Mouse (Mus musculus): ENCODE results near the gene Mlst8. TPM values are rescaled to one million over a fixed set of nuclear protein-coding genes. Genes with fewer than 3 reads are reported as not detected.

The Mlst8 gene
- polyA plus RNA-seq, 1 experiment from 2014 or later: 35.5 TPM

DNA sequence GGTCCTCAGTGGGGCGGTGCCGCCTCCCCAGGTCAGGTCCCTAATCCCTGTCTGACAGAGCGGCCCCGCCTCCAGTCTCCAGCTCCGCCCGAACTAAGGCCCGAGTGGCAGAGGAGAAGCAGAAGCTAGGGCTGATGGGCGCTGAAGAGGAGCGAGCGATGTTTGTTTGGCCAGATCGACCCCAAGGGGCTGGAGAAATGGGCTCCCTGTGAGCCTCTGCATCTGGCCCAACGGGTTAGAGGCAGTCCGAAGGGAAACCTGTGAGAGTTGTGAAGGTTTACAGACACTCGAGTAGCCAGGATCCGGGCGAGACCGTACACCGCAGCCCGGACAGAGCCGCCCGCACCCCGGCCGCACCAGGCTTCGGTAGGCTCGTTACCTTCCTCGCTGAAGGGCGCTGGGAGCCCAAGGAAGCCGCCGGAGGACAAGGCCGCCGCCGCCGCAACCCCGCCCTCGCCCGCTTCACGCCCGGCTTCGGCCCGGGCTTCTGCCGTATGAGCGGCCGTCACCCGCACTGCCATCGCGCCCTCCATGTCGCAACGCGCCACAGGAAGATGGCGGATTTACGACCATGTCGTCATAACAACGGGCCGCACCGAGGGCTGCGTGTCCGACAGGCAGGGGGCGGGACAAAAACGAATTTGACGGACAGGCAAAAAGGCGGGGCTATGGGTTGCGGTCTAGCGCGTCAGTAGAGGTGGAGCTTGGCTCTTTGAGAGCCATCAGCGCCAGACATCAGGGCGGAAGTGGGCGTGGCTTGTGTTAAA, 23.9 kb downstream of the Mlst8 start:
- peaks cover 33% of the 10 kb centered on the region for H3K4me1 ChIP-seq (replicated peaks)
- H3K27ac ChIP-seq: peak overlapping the region; percentile 94
- peaks cover 18% of the 10 kb centered on the region for H3K36me3 ChIP-seq
- H3K9ac ChIP-seq: peak overlapping the region; percentile 85
- peak; percentile 96 for ATAC-seq (ENCODE audit: low FRiP score)
- H3K4me3 ChIP-seq: peak overlapping the region; percentile 75
- under 1% methylated on average over 66 of the region's 67 CpGs for WGBS
- H3K27me3 ChIP-seq: no peaks in the 10 kb centered on the region
- H3K9me3 ChIP-seq: no peaks in the 10 kb centered on the region
- H3K4me2 ChIP-seq: peak overlapping the region; percentile 79

DNA sequence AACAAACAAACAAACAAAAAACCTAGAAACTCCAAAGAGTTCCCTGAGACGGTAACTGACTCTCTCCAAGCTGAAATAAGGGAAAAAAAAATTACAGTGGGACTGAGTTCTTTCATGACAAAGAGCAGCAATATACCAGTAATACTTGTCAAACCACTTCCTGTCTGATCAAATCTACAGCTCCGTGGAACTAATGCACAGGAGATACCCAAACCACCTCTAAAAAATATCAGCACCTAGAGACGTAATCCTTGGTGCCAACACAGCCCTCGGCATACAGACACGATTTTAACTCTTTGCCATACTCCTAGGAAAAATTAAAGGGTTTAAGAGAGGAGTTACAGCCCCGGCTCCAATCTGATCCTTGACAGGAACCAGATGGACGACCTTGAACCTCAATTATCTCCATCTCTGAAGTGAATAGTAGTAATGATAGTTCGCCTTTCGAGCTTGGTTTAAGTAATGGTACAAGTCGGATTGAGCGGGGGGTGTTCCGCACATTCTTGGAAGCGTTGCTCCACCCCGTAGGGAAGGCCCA, 24.6 kb downstream of the Mlst8 start:
- peaks cover 24% of the 10 kb centered on the region for H3K36me3 ChIP-seq
- H3K9ac ChIP-seq: peak overlapping the region; percentile 85
- peak overlapping the region; percentile 75 for H3K4me3 ChIP-seq
- ATAC-seq (ENCODE audit: low FRiP score): no peak
- no peaks in the 10 kb centered on the region for H3K9me3 ChIP-seq
- H3K27ac ChIP-seq: peak overlapping the region; percentile 94
- peak overlapping the region; percentile 79 for H3K4me2 ChIP-seq
- H3K4me1 ChIP-seq (replicated peaks): peaks cover 33% of the 10 kb centered on the region
- no peaks in the 10 kb centered on the region for H3K27me3 ChIP-seq
- 9% methylated on average over 14 of the region's 14 CpGs for WGBS

DNA sequence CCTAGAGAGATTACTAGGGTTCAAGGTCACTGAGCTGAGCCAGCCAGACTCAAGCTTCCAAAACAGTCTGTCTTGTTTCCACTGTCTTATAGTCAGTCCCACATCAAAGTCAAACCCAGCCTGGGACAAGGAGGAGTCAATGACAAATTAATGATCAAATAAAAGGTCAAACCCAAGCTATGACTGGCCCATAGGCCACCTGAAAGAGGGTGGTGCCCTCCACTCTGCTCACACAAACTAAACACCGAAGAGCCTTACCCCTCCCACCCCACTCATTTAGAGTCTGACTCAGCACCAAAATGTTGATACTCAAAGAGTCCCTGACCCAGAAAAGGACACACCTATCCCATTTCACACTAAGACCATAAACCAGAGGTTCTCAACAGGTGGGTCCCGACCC, 25.5 kb downstream of the Mlst8 start:
- no peak overlapping the region for H3K27ac ChIP-seq
- H3K4me2 ChIP-seq: peak overlapping the region; percentile 79
- H3K9ac ChIP-seq: no peak overlapping the region
- no peak overlapping the region for H3K4me3 ChIP-seq
- WGBS: 91% methylated on average over 2 of the region's 2 CpGs
- peaks cover 33% of the 10 kb centered on the region for H3K36me3 ChIP-seq
- no peaks in the 10 kb centered on the region for H3K27me3 ChIP-seq
- H3K4me1 ChIP-seq (replicated peaks): peaks cover 33% of the 10 kb centered on the region
- ATAC-seq (ENCODE audit: low FRiP score): no peak
- no peaks in the 10 kb centered on the region for H3K9me3 ChIP-seq

DNA sequence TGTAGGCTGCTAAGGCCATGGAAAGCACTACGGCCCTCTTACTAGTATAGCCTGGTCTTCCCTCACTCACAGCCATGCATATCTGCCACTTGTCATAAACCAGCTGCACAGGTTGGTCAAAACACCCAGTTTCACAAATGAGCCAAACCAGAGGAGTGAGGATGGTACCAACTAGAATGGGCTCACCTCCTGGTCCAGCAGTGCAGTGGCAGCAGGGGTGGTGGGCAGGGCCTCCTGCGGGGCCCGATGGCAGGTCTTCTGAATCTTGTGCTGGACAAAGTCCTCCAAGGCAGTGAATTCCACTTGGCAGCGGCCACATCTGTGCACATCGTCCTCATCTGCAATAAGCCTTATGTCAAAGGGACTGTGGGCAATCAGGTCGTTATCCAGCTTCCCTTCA, 27.7 kb downstream of the Mlst8 start:
- H3K27me3 ChIP-seq: no peaks in the 10 kb centered on the region
- H3K27ac ChIP-seq: no peak overlapping the region

DNA sequence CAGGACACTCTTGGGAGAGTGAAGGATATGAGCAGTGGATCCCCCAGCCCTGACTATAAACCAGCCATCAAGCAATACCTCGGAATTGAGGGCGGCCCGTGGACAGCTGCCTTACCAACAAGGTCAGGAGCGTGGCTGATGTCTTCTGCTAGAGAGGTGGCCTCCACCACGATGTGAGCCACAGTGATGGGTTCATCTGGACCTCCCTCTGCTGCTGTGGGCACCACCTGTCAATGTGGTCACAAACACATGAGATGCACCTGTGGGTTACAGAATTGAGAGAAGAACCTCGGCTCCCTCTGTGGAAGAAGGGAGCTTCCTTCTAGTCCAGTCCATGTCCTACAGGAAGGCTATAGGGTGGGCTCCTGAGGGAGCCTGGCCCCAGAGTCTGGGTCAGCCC, 29.4 kb downstream of the Mlst8 start:
- no peak for ATAC-seq (ENCODE audit: low FRiP score)
- H3K4me1 ChIP-seq (replicated peaks): peaks cover 29% of the 10 kb centered on the region
- no peak overlapping the region for H3K9ac ChIP-seq
- no peaks in the 10 kb centered on the region for H3K27me3 ChIP-seq
- 95% methylated on average over 6 of the region's 6 CpGs for WGBS
- H3K4me3 ChIP-seq: no peak overlapping the region
- H3K9me3 ChIP-seq: no peaks in the 10 kb centered on the region
- H3K4me2 ChIP-seq: no peak overlapping the region
- H3K27ac ChIP-seq: no peak overlapping the region
- peaks cover 72% of the 10 kb centered on the region for H3K36me3 ChIP-seq

More for the DNA sequence above, 27.7 kb downstream of the Mlst8 start:
- Histone ChIP-seq H3K9ac (no peak overlapping the region), H3K4me2 (no peak overlapping the region), H3K4me1 (replicated peaks) (peaks cover 33% of the 10 kb centered on the region), H3K36me3 (peaks cover 55% of the 10 kb centered on the region), H3K4me3 (no peak overlapping the region), H3K9me3 (no peaks in the 10 kb centered on the region)
- ATAC-seq (ENCODE audit: low FRiP score): no peak
- 97% methylated on average over 6 of the region's 6 CpGs for WGBS

DNA sequence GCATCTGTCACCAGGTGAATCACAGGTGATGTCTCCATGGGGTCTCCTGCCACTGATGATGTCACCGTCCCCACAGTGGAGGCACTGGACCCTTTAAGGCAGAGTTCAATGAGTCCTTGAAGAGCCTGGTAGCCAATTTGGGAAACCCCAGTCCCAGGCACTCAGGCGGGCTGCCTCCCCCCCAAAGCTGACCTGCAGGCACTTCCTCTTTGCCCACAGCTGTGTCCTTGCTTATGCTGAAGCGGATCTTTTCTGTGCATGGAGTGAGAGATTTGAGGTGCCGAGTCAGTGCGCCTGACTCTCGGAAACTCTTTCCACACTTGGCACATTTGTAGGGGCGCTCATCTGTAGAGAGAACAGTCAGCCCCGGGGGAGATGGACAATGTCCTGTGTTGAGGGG, 32.3 kb downstream of the Mlst8 start:
- WGBS: 97% methylated on average over 8 of the region's 8 CpGs
- H3K36me3 ChIP-seq: peaks cover 98% of the 10 kb centered on the region
- no peaks in the 10 kb centered on the region for H3K9me3 ChIP-seq
- H3K9ac ChIP-seq: no peak overlapping the region
- no peak overlapping the region for H3K4me2 ChIP-seq
- no peaks in the 10 kb centered on the region for H3K27me3 ChIP-seq
- no peak overlapping the region for H3K4me3 ChIP-seq
- H3K27ac ChIP-seq: no peak overlapping the region
- no peak for ATAC-seq (ENCODE audit: low FRiP score)
- H3K4me1 ChIP-seq (replicated peaks): no peaks in the 10 kb centered on the region; the same call in 1 of the 2 replicates

DNA sequence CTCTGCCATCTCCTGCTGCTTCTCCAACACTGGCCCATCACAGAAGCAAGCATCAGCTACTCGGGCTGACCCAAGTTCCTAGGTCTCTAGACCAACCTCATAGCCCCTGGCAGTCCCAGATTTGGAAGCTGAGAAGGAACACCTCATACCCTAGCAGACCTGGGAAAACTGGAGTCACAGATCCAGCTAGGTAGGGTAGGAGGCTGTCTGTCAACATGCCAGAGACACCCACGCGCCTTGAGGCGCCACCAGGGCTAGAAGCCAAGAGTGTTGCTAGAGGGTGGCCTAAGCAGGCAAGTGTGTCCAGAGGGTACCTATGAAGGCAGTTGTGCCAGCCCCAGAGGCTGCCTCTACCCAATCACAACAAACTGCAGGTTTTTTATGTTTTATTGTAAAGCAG, 35.5 kb downstream of the Mlst8 start:
- Histone ChIP-seq H3K9ac (no peak overlapping the region), H3K27me3 (no peaks in the 10 kb centered on the region), H3K4me1 (replicated peaks) (no peaks in the 10 kb centered on the region), H3K36me3 (peaks cover 98% of the 10 kb centered on the region), H3K27ac (no peak overlapping the region), H3K4me2 (no peak overlapping the region), H3K9me3 (no peaks in the 10 kb centered on the region), H3K4me3 (no peak overlapping the region)
- 89% methylated on average over 4 of the region's 4 CpGs for WGBS
- ATAC-seq (ENCODE audit: low FRiP score): no peak

DNA sequence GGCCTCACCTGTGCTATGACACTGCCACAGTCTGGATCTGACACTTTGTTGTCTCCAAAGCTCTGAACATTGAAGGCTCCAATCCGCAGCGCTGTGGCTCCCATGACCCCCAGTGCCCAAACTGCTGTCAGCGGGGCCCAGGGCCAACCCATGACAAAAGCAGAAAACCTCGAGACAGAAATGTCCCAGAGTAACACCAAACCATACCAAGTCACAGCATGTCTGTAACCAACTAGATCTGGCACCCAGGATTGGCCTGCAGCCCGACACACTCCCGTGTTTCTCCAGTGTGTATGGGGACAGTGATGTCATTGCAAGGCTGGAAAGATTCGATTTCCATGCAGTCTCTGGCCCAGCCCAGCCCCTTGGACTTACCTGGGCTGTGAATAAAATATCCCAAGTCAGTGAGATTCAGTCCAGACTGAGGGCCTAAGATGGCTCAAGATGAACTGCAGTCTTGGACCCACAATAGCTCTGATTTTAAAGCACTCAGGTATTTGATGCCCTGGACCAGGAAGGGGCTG, 36.2 kb downstream of the Mlst8 start, which contains the start of gene Dnase1l2:
Gene Dnase1l2, minus strand, starts transcription at position 474 of the 524 bp plus-strand sequence.
- Histone ChIP-seq H3K4me2 (no peak within 1 kb of the TSS), H3K27me3 (no peaks in the 10 kb centered on the region), H3K9me3 (no peaks in the 10 kb centered on the region), H3K4me3 (no peak within 1 kb of the TSS), H3K4me1 (replicated peaks) (no peaks in the 10 kb centered on the region), H3K9ac (no peak within 1 kb of the TSS), H3K36me3 (peaks cover 96% of the 10 kb centered on the region), H3K27ac (no peak within 1 kb of the TSS)
- 82% methylated on average over 7 of the region's 7 CpGs for WGBS
- ATAC-seq (ENCODE audit: low FRiP score): no peak

DNA sequence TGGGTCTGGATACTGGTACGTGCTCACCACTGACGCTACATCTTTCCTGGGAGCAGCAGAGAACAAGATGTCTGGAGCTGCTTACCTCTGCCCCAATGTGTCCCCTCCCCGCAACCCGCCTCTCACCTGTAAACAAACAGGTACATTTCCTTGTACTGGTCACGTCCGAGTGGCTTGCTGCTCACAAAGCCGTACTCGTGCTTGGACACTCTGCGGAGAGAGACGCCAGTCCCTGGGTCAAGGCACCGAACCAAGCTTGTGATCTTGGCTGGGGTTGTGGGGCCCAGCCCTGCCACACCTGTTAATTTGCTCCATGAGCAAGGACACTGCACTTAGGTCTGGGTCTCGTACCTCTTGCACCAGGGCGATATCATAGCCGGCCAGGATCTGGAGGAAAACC, 36.8 kb downstream of the Mlst8 start:
- Histone ChIP-seq H3K27me3 (no peaks in the 10 kb centered on the region), H3K36me3 (peaks cover 95% of the 10 kb centered on the region), H3K4me1 (replicated peaks) (no peaks in the 10 kb centered on the region), H3K27ac (no peak overlapping the region), H3K4me3 (no peak overlapping the region), H3K9me3 (no peaks in the 10 kb centered on the region), H3K4me2 (no peak overlapping the region), H3K9ac (no peak overlapping the region)
- no peak for ATAC-seq (ENCODE audit: low FRiP score)
- 92% methylated on average over 14 of the region's 14 CpGs for WGBS

DNA sequence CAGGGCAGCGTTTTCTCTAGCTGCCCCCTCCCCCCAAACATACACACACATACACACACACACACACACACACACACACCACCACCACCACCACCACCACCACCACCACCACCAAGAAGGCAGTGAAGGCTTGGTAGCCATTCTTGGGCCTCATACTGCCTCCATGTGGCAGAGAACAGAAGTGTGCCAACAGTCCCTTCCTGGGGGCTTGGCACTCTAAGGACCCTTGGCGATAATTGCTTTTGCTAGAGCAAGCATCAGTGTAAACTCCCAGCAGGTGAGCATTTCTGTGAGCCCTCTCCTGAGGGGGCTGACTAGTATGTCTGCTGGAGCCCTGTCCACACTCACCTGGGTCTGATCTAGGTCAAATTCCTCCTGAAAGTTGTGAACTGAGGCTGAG, 37.7 kb downstream of the Mlst8 start:
- no peak overlapping the region for H3K4me2 ChIP-seq
- no peak overlapping the region for H3K9ac ChIP-seq
- H3K27me3 ChIP-seq: no peaks in the 10 kb centered on the region
- no peak overlapping the region for H3K27ac ChIP-seq
- no peaks in the 10 kb centered on the region for H3K4me1 ChIP-seq (replicated peaks)
- no peak overlapping the region for H3K4me3 ChIP-seq
- ATAC-seq (ENCODE audit: low FRiP score): no peak
- WGBS: 60% methylated on average over 2 of the region's 2 CpGs
- H3K36me3 ChIP-seq: peaks cover 89% of the 10 kb centered on the region
- no peaks in the 10 kb centered on the region for H3K9me3 ChIP-seq

DNA sequence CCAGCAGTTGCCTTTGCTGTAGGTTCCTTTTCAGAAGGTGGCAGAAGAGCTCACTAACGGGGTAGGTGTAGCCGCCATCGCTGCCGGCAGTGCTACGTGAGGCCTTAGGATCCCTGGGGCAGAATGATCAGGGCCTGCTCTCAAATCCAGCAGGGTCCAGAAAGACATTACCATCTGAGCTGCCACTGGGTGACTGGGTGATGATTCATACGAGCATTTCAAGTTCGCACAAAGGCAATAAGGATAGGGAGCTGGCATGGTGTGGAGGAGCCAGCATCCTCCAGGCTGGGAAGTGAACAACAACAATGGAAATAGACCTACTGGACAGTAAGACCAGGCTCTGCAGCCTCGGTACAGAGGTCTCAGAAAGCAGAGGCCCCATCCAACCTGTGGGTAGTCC, 38.5 kb downstream of the Mlst8 start:
- ATAC-seq (ENCODE audit: low FRiP score): no peak
- H3K4me3 ChIP-seq: no peak overlapping the region
- no peak overlapping the region for H3K27ac ChIP-seq
- no peaks in the 10 kb centered on the region for H3K4me1 ChIP-seq (replicated peaks)
- H3K4me2 ChIP-seq: no peak overlapping the region
- WGBS: 93% methylated on average over 8 of the region's 8 CpGs
- no peaks in the 10 kb centered on the region for H3K9me3 ChIP-seq
- H3K36me3 ChIP-seq: peaks cover 84% of the 10 kb centered on the region
- no peaks in the 10 kb centered on the region for H3K27me3 ChIP-seq
- H3K9ac ChIP-seq: no peak overlapping the region

DNA sequence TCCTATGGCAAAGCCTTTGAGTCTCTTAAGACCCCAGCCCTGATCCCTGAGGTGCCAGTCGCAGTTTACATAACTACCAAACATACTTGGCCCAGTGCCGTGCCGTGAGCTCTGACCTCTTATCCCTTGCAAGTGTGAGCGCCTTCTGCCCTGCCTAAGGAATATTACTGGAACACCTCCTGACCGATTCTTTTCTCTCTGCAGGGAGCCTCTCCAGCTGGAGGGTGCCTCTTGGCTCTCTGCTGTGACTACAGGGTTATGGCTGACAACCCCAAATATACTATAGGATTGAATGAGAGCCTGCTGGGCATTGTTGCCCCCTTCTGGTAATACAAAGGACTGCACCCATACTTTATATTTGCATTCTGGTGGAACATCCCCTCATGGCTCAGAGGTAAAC, 41.9 kb downstream of the Mlst8 start:
- Histone ChIP-seq H3K27ac (no peak overlapping the region), H3K9me3 (no peaks in the 10 kb centered on the region), H3K4me1 (replicated peaks) (no peaks in the 10 kb centered on the region), H3K9ac (no peak overlapping the region), H3K4me3 (no peak overlapping the region), H3K36me3 (peaks cover 63% of the 10 kb centered on the region), H3K4me2 (no peak overlapping the region), H3K27me3 (no peaks in the 10 kb centered on the region)
- WGBS: 68% methylated on average over 5 of the region's 5 CpGs
- 0 out of 2 replicates have a peak, but pooled peaks have one; percentile 34 for ATAC-seq (ENCODE audit: low FRiP score)

Data from hindbrain, embryonic 13.5 days (tissue).